Mouse (Mus musculus): Measurements from ENCODE around the gene Sipa1l3.

Gene Sipa1l3

DNA sequence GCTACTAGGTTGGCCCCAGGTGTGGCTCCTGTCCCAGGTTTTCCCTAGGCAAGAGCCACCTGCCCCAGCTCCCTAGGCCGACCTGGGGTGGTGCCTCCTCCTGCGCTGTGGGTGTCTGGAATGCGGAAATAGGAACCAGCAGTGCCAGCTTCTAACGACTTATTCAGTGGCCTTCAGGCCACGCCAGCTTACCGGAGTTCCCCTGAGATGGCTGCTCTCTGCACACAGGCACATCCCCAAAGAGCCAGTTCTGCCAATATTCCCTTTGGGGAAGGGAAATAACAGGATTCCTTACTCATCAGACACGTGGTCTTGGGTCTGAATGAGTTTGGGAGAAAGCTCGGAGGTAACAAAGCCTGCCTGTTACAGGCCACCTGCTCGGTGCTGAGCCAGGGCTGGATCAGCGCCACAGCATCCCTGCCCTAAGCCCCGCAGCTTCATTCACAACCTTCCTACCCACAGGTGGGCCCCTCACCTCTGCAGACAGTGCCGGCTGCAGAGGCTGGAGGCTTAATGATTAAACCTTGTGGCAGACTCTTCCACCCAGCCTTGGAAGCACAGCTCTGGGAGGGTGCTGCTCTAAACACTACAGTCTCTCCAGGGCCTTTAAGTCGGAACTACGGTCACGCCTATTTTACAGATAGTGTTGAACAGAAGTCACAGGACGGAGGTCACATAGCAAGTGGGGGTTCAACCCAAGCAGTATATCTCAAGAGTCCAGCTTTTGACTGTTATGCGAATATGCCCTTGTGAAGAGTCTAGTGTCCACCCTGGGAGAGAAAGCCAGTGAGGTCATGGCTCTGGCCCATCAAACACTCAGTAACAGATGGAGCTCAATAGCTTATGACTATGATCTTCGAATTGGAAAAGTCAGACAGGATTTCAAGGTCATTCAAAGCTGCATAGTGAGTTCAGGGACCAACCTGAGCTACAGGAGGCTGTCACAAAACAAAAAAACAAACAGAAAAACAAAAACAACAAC is 12.8 kb downstream of the Sipa1l3 start:
- peak in 1 of 2 experiments; percentile 59 for DNase-seq (ENCODE audit: low spot score in 2 of 2)

DNA sequence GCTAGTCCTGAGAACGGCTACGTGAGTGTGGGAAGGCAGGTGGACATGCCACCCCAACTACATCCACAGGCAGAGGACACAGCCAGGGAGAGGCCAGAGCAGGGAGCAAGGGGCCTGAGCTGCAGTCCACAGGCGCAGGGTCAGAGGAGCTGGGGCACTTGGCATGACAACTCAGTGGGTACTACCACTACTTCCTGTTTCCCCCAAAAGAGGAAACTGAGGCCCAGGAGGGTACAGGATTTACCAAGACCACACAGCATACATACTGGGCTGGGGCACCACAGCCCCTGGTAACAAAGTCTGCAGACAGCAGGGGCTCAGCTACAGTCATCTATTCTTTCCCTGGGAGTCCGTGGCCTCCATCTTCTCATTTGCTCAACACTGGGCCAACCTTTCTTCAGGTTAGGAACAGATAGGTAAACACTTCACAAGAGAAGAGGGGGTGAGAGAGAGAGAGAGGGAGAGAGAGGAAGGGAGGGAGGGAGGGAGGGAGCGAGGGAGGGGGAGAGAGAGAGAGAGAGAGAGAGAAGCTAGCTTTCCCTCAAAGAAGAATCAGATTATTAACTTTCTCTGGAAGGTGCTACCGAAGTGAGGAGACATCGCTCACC is 13.7 kb downstream of the Sipa1l3 start:
- DNase-seq (ENCODE audit: low spot score in 2 of 2), result no peak

DNA sequence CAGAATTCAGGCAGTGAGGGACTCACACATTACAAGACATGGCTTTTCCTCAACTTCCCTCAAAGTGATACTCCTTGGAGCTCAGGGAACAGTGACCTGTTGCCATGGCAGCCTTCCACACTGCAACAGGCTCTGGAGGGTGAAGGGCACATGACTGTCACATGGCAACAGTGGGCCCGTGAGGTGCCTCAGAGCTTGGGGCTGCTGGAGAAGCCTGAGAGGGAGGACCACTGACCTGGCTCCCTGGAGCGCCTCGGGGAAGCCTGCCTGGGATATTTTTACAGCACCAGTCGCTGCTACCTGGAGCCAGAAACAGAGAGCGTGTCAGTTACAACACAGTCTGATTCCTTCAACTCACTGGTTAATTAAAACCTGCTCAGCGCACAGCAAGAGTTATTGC is 14.8 kb downstream of the Sipa1l3 start:
- no peak for DNase-seq (ENCODE audit: low spot score in 2 of 2)

DNA sequence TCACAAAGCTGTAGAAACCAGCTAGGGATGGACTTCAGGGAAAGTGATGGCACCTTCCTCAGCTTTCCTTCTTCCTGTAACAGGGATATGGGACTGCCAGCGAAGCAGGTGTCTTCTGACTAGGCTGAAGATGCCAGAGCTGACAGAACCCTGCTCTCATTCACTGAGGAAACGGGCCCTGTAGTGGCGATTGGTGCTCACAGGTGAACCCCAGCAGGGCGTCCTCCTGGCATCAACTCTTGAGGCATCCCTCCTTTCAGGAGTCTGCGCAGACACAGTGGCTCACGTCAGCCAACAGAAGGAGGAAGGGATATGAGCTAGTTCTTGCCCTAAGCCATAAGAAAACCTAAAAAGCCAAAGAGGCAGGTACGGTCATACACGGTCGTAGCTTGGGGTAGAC is 17.2 kb downstream of the Sipa1l3 start:
- no peak for DNase-seq (ENCODE audit: low spot score in 2 of 2)

DNA sequence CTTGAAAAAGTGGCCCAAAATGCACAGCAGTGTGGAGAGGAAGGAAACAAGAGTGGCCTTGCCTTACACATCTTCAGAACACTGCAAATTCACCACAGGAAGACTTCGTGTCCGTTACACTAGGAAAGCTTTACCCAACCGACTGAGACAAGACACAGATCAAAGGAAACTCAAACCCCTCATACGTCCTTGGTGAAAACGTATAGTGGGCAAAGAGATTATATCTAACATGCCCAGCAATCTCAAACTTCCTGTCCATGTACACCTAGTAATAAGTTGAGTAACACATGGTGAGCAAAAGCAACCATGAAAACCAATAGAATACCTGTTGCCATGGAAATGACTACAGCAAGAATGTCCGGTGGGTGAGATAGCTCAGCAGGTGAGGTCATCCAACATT is 19.4 kb downstream of the Sipa1l3 start:
- DNase-seq (ENCODE audit: low spot score in 2 of 2), result no peak

DNA sequence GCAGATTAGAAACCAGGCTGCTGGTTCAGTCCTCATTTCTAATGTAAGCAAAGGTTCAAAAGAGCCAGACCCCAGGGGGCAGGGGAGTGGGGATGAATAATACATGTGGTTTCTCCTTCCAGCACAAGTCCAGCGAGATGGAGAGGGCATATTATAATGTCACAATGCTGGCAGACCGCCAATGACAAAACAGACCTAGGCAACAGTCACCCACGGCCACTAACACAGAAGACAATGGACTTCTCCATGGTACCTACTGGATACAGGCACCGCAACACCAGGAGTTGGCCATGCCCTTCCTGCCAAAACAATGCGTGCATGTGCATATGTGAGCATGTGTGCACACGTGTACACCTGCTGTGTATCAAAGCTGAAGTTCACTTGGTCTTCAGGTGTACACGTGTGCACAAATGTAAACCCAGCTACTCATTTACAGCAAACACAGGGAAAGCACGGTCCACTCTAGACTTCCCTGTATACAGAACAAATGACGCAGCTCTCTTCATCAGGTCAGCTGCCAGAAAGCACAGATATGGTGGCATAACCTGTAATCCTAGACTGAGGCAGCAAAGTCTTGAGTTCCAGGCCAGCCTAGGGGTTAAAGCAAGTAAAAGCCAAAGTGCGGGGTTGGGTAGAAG is 21.4 kb downstream of the Sipa1l3 start:
- peak in 1 of 2 experiments; percentile 34 for DNase-seq (ENCODE audit: low spot score in 2 of 2)

DNA sequence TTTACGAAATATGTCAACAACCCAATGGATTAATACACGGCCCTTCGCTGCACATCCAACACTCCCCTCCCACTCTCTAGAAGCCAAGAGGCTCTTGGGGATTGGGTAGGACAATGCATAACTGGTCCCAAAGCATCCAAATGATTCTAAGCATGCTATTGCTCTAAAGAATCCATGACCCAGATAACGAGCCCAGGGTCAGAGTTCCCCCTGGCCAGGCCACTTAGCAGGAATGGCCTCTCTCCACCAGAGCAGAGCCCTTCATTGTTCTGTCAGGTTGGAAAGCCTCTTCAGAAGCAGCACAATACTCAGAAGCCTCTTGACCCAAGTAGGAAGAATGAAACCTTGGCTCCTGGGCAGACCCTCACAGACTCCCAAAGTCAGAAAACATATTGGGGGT is 22.1 kb downstream of the Sipa1l3 start:
- no peak for DNase-seq (ENCODE audit: low spot score in 2 of 2)

DNA sequence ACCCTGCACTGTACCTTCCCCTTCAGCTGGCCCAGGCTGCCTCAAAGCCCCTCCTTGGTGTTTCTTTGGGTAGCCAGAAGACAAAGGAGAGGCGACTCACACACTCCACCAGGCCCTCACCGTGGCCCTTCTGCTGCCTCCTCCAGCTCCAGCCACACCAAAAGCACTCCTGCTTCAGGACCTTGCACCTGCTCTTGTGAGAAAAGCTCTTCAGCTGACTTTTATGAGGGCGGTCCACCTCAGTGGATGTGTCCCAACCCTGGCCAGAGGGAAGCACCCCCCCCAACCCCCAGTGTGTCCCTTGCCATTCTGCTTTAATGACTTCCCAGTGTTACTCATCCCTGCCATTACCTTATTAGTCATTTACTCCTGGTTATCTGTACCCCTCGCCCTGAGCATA is 22.6 kb downstream of the Sipa1l3 start:
- no peak for DNase-seq (ENCODE audit: low spot score in 2 of 2)

DNA sequence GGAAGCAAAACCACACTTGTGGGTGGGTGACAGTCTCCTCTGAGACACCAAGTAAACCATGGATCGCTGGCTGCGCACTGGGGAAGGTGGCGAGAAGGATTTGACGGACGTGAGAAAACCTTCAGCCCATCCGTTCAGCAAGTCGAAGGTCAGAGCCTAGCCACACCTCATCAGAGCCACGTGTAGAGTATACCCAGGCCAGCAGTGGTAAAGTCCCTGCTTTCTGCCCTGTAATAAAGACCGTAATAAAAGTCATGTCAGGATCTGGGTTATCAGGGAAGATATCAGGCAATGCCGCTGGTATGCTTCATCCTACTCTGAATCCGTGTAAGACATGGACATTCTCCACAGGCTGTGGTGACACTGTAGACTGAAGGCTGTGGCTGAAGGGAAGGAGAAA is 23.6 kb downstream of the Sipa1l3 start:
- no peak for DNase-seq (ENCODE audit: low spot score in 2 of 2)

DNA sequence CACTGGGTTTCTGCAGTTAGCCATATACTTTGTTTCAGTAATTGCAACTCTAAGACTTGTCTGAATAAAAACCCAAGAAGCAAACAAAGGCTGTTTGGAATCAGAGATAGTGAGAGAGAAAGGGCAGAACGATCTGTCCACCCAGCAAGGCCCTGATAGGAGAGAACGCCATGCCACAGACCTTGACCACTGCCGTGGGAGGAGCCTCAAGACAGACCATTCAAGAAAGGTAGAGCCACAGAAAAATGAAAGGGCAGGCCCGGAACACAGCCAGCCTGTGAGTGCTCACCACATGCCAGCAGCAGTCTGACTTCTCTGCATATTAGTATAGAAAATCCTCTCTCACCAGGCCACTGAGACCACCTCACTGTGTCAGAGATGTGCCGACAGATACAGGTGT is 24.4 kb downstream of the Sipa1l3 start:
- no peak for DNase-seq (ENCODE audit: low spot score in 2 of 2)

DNA sequence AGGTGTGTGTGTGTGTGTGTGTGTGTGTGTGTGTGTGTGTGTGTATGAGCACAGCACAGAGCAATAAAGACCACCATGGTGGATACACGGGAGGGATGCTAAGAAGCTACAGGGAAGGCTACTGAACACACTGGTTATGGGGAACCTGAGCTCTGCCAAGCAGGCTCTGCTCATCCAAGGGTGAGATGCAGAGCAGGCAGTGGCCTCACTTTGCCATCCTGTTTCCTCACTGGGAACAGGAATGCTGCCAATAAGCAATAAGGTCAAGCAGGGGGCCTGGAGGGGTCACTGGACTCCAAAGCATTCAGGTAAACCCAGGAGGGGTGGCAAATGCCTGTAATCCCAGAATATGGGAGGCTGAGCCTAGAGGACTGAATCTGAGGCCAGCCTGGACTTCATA is 25.4 kb downstream of the Sipa1l3 start:
- DNase-seq (ENCODE audit: low spot score in 2 of 2), result no peak

DNA sequence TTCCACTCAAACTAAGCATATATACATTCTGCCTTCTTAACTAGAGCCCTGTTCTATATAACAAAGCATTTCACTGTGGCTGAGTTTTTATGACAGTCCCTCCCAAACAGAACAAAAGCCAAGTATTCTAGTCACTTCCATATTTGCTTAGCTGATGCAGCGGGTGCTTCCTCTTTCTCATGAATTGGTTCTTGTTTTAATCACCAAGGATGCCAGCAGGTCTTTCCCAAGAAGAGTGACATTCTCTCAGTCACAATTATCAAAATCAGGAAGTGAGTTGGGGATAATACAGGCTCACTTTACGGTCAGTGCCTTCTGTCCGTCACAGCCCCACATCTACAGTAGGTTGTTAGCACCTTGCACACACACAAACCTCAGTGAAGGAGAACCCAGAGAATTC is 26.6 kb downstream of the Sipa1l3 start:
- DNase-seq (ENCODE audit: low spot score in 2 of 2), result no peak

DNA sequence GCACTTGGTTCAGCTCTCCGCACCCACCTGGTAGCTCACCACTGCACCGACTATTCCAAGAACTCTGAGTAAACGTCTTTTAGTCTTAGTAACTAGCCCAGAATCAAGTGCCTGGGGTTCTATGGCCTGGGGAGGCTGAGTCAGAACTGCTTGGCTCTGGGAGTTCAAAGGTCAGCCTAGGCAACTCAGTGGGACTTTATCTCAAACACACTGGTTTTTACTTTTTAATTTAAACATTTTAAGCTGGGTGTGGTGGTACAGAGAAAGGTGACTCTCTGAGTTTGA is 27.0 kb downstream of the Sipa1l3 start:
- no peak for DNase-seq (ENCODE audit: low spot score in 2 of 2)

DNA sequence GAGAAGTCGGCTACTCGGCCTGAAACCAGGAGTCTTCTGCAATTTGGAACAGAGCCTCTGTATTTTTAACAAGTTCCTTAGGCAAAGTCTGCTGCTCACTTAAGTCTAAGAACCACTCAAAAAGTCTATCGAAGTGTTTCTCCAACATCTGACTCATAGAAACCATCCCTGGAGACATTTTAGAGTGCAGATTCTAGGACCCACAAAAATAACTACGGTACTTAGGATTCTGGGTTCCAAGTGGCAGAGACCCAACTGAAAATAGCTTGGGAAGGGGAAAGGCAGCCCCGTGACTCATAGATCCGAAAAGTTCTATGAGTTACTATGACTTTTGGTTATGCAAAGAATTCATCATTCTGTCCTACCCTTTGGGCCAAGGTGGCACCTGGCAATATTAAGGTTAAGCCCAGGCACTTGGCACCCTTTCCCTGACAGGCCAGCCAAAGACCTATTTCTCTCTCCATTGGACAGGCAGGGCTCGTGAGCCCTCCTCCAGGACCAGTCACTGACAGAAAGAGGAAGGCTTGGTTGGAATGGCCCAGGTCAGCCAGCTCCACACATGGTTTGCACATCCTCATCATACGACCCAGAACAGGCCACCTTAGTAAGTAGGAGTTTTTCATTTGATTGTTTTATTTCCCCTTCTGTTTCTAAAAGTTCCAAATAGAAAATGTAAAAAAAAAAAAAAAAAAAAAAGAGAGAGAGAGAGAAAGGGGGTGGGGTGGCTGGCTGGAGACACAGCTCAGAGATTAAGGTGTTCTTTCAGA is 27.6 kb downstream of the Sipa1l3 start:
- no peak for DNase-seq (ENCODE audit: low spot score in 2 of 2)

DNA sequence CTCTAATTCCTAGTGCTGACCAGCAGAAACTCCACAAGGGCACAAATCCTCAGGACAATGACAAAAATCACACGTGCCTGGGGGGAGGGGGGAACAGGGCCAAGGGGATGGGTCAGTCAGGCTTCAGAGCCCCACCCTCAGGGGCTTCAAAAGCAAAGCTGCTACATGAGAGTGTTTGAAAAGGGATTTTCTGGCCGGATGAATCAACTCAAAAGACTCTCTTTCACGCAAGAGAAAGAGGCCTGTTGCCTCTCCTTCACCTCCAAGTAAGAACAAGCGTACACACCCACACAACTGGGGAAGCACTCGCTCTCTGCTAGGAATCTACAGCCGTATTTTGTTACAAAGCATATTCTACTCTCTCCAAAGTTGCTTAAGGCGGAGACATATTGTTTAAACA is 28.6 kb downstream of the Sipa1l3 start:
- DNase-seq (ENCODE audit: low spot score in 2 of 2), result no peak

DNA sequence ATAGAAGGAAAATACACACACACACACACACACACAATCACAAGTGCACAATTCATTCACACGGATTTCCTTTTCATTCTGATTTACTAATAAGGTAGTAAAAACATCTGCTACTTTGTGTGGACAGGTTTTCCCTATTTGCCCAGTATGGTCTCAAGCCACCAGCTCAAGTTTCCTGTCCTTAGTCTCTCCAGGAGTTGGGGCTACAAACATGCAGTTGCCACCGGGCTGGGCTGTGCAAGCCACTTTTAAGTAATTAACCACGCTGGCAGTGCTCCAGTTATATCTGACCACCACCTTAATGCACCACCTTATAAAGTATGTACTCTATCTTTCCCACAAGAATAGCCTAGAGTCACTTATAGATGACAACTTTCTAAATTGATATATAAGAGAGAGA is 29.1 kb downstream of the Sipa1l3 start:
- no peak for DNase-seq (ENCODE audit: low spot score in 2 of 2)

DNA sequence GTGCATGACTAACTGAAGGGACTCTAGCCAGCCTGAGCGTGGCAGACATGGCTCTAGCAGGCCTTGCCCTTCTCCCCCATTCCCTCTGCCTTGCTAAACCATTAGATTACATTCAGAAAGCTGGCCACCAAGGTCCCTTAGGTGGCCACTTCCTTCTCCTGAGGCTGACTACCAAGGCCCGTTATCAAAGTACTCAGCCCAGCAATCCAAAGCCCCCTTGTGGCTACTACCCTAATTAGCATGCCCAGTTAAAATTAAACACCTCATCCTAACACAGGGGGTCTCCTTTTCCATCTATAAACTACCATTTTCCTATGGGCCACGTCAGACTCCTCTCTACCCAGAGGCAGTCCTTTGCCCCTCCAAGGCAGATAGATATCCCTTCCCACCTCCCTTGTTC is 31.7 kb downstream of the Sipa1l3 start:
- DNase-seq (ENCODE audit: low spot score in 2 of 2), result no peak

DNA sequence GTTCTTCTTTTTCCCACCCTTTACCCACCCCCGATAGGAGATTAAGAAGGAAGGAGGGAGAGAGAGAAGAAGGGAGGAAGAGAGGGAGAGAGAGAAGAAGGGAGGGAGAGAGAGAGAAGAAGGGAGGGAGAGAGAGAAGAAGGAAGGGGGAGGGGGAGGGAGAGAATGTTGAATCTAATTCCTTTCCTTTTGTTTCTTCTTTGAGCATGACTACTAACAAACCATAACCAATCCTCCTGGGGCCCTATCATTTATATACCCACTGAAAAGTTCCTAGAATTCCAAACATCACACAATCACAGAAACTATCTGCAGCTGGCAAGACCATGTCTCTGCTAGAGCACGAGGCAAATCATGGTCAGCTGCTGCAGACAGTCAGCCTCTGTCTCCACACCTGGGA is 32.7 kb downstream of the Sipa1l3 start:
- DNase-seq (ENCODE audit: low spot score in 2 of 2), result no peak

DNA sequence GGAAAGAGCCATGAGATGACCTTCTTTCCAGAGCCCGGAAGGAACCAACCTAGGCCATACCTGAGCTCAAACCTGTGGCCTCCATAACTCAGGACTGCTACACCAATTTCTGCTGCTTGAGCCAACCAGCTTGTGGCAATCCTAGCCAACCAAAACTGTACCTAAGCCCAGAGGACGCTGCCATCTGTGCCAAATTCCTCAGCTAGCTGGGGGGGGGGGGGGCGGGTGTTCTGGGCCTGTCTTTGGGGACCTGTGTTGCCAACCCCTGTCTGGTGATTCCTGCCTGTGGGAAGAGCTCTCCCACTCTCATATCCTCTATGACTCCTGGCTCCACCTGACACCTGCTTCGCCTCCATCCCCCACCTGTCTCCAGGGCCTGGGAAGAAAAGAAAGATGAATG is 34.9 kb downstream of the Sipa1l3 start:
- DNase-seq (ENCODE audit: low spot score in 2 of 2), result no peak

DNA sequence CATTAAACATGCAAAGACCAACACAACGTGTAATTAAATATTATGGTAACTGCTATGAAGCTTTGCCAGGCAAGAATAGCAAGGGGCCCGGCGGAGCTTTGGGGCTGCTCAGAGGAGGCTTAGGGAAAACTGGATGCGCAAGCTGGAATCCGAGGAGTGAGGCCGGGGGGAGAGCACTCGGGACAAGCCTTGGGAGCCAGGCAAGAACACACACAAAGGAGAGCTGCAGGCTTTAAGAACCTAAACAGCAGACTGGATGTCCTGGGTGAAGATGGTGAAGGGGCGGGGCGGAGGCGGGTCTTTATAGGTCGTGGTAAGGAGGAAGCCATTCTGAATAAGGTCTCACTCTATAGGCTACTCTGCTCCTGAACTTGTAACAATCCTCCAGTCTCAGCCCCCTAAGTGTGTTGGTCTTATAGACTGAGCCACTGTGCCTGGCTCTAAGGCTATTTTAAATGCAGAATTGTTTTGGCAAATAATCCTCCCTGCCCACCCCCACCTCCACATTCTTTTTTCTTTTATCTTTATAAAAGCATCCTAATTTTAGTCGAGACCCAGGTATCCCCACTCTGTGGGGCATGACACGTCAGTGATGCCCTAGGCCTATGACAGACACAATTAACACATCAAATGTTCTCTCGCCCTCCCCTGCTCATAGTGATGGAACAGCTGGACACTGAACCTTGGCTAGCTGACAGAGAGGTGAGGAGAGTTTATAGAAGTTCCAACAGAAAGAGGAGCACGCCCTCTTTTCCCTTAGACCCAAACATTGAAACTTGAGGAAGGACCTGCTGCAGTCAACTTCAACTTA is 36.9 kb downstream of the Sipa1l3 start:
- DNase-seq (ENCODE audit: low spot score in 2 of 2), result no peak

DNA sequence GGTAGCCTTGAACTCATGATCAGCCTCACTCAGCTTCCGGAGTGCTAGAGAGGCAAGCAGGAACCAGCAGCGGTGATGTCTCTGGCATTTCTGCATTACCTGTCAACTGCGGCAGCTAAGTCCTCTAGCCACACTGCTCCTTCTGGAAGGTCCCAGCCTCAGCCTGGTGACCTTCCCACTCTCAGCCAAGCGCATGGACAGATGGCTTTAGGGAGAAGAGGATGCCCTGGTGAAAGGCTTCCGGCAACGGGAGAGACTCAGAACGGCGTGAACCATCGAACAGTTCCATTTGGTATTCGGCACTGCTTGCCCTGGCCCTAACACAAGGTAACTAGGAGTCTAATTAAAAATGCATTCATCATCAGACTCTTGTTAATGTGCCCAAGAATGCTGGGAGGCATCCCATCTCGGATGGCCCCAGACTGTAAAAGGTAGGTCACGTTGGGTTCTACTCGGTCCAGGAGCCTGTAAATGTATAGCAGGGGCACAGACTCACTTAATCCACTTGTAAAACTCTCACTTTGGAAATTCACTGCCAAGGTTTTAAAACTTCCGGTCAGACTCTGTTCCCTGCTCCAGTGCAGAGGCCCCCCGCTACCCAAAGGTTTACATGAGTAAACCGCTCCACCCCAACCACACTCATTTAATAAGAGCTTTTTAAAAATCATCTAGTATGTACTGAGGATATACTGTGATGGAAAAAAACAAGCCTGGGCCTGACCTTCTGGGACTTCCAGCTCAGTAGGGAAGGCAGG is 37.7 kb downstream of the Sipa1l3 start:
- DNase-seq (ENCODE audit: low spot score in 2 of 2), result no peak

All from urinary bladder, postnatal 36 days (tissue).